Mouse (Mus musculus) CD4-positive, CD25-positive, alpha-beta regulatory T cell (primary cell): ENCODE measurements around the gene Ucn3. TPM values are rescaled to one million over a fixed set of nuclear protein-coding genes. Genes with fewer than 3 reads are reported as not detected.

Experiments used
- polyA plus RNA-seq: library from polyadenylated mRNA; unstranded; fragments of 100-300 nt; shearing (Covaris generic); gene quantifications from one replicate; pipeline ENCODE4 v1.2.1, GENCODE M21; 2017

Ucn3 gene
- not detected for polyA plus RNA-seq

GRCm38 (mm10) chr13:3945249-3945648 is at the start of gene Ucn3:
Gene Ucn3, minus strand, starts transcription at chr13:3945349.

DNA sequence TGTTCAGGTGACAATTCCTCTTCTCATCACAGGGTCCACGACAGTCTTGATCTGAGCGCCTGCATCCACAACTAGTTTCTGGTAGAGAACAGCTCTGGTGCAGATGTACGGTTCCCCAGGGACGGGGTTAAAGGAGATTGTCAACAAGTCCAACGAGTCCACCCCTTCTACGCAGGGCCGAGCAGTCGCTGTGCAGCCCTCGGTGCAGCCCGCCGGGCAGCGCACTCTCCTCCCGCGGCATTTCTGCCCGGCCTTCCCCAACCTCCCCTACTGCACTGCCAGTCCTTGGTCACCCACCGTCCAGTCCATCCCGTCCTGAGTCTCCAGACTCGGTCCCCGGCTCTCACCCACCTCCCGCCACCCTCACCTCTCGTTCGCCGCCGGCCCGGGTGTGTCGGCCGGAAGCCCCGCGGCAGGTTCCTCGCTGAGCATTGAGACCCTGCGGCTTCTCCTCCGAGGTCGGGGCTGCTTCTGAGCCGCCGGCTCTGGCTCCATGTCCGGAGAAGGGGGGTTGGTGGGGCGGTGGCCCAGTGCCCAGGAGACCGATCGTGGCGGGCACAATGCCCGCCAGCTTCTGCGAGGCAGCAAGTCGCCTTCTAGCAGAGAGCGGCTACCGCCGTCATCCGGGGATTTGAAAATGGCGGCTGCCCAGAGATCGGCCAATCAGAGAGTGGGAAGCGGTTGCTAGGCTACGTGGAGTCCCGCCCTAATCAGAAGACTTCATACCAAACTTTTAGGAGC is 27.4 kb downstream of the Ucn3 start, which contains the start of the genes Net1 and Tubal3:
TSS of gene Net1 (minus strand) at position 650 of the 741 bp plus-strand sequence.
TSS of gene Tubal3 (plus strand) at position 704 of the 741 bp plus-strand sequence.

Other genes with a start within 250 kb of the Ucn3 start
- not detected for gene Calml3, start 141.0 kb downstream of the Ucn3 start, polyA plus RNA-seq
- gene Calm4, start 107.6 kb downstream of the Ucn3 start, polyA plus RNA-seq: not detected
- gene Calm5, start 91.2 kb downstream of the Ucn3 start, polyA plus RNA-seq: not detected
- 30.6 TPM for gene Net1, start 27.1 kb downstream of the Ucn3 start, polyA plus RNA-seq
- gene Tubal3, start 27.1 kb downstream of the Ucn3 start, polyA plus RNA-seq: 0.55 TPM
- 0.07 TPM for gene Akr1c14, start 103.7 kb upstream of the Ucn3 start, polyA plus RNA-seq
- 0.75 TPM for gene Akr1c18, start 205.3 kb upstream of the Ucn3 start, polyA plus RNA-seq
- gene Akr1c13, start 245.8 kb upstream of the Ucn3 start, polyA plus RNA-seq: 37.2 TPM